1 mouse cellular context compared by ENCODE assay signal in genomic region chr5:134328482-134329001, GRCm38 (mm10).
TF ChIP-seq lines count a peak whose summit lies in the region.

No protein-coding gene starts in this region.

TF ChIP-seq in MEL, 35 proteins besides CTCF, POLR2A, EP300 and RAD21 (continued from another document):
- TF ChIP-seq SIN3A (IDR thresholded peaks at IDR 0.05; ENCODE audit: low read length) (peak; percentile 43), CHD2 (IDR thresholded peaks at IDR 0.05; ENCODE audit: low read length) (no peak), MXI1 (IDR thresholded peaks at IDR 0.05; ENCODE audit: low read depth, low read length) (no peak), USF1 (IDR thresholded peaks at IDR 0.05; ENCODE audit: low read depth, low read length) (no peak), TBP (IDR thresholded peaks at IDR 0.05; ENCODE audit: low read depth, low read length) (no peak), MYB (IDR thresholded peaks at IDR 0.05; ENCODE audit: low read depth, low read length) (no peak), TAL1 (IDR thresholded peaks at IDR 0.05; ENCODE audit: low read length) (no peak), NRF1 (IDR thresholded peaks at IDR 0.05; ENCODE audit: insufficient read depth, low read depth, low read length, poor library complexity, severe bottlenecking) (0 out of 2 replicates have a peak, but pooled peaks have one; percentile 4), BHLHE40 (IDR thresholded peaks at IDR 0.05; ENCODE audit: borderline replicate concordance, low read depth, low read length) (no peak), JUND (IDR thresholded peaks at IDR 0.05; ENCODE audit: low read depth, low read length) (no peak), MAZ (IDR thresholded peaks at IDR 0.05; ENCODE audit: low read depth, low read length) (no peak), CHD1 (IDR thresholded peaks at IDR 0.05; ENCODE audit: low read depth, low read length) (no peak), RCOR1 (IDR thresholded peaks at IDR 0.05; ENCODE audit: low read depth, low read length) (no peak), TCF12 (IDR thresholded peaks at IDR 0.05; ENCODE audit: low read depth, low read length) (peak; percentile 77), ZKSCAN1 (IDR thresholded peaks at IDR 0.05; ENCODE audit: low read depth, low read length) (no peak), POLR2AphosphoS2 (IDR thresholded peaks at IDR 0.05; ENCODE audit: low read length) (no peak), E2F4 (IDR thresholded peaks at IDR 0.05; ENCODE audit: borderline replicate concordance, low read depth, low read length) (no peak), MEF2A (IDR thresholded peaks at IDR 0.05; ENCODE audit: extremely low read depth, insufficient replicate concordance, low read depth, low read length, poor library complexity, severe bottlenecking) (no peak), ELF1 (IDR thresholded peaks at IDR 0.05; ENCODE audit: low read depth, low read length) (peak; percentile 52; the same call in 1 of the 2 replicates), MAX (IDR thresholded peaks at IDR 0.05; ENCODE audit: low read length) (no peak), KAT2A (conservative IDR thresholded peaks at IDR 0.05; ENCODE audit: low read depth, low read length) (no peak), HCFC1 (IDR thresholded peaks at IDR 0.05; ENCODE audit: low read depth, low read length) (no peak; the same call in 1 of the 2 replicates), GABPA (IDR thresholded peaks at IDR 0.05; ENCODE audit: low read depth, low read length) (no peak)
